Mouse (Mus musculus) heart, embryonic 11.5 days (tissue): ENCODE data around the gene Gm973. TPM values are rescaled to one million over a fixed set of nuclear protein-coding genes. Genes with fewer than 3 reads are reported as not detected.

Experiments
- ATAC-seq: fragments of 200-750 bp; cut with Nextera tagmentation; replicated peaks from 2 replicates; pipeline ENCODE4 v1.8.0; 2017; ENCODE audit warnings: moderate library complexity; ENCODE audit not compliant: insufficient number of reproducible peaks, low FRiP score, low TSS enrichment
- H3K27ac ChIP-seq: fragments of 300-500 bp; sonication (generic); 2 replicates; pipeline ENCODE4 v1.5.1; 2014; ENCODE audit warnings: mild to moderate bottlenecking, low read depth, low read length
- H3K27me3 ChIP-seq: fragments of 300-500 bp; sonication (generic); 2 replicates; pipeline ENCODE4 v1.6.1; 2014; ENCODE audit warnings: mild to moderate bottlenecking, low read length, mixed read lengths; ENCODE audit not compliant: control insufficient read depth, insufficient read depth
- H3K36me3 ChIP-seq: fragments of 300-500 bp; sonication (generic); 2 replicates; pipeline ENCODE4 v1.6.1; 2014; ENCODE audit warnings: mild to moderate bottlenecking, low read length, moderate library complexity, mixed read lengths; ENCODE audit not compliant: control insufficient read depth, insufficient read depth
- H3K4me1 ChIP-seq: fragments of 300-500 bp; sonication (generic); 2 replicates; pipeline ENCODE4 v1.6.1; 2014; ENCODE audit warnings: low read length; ENCODE audit not compliant: control insufficient read depth, insufficient read depth
- H3K4me2 ChIP-seq: fragments of 300-500 bp; sonication (generic); 2 replicates; pipeline ENCODE4 v1.6.1; 2014; ENCODE audit warnings: mild to moderate bottlenecking, moderate library complexity
- H3K4me3 ChIP-seq: fragments of 300-500 bp; sonication (generic); 2 replicates; pipeline ENCODE4 v1.5.1; 2014; ENCODE audit warnings: low read depth, low read length
- H3K9ac ChIP-seq: fragments of 300-500 bp; sonication (generic); 2 replicates; pipeline ENCODE4 v1.6.1; 2014; ENCODE audit warnings: mild to moderate bottlenecking, low read depth, low read length, moderate library complexity
- H3K9me3 ChIP-seq: fragments of 300-500 bp; sonication (generic); replicated peaks from 2 replicates; pipeline ENCODE4 v1.6.1; 2016; ENCODE audit warnings: low read length; ENCODE audit not compliant: control insufficient read depth
- WGBS: fragments of 180-500 bp; shearing (Covaris S2); extraction: QIAGEN DNeasy Blood & Tissue Kit; methylation state at CpG from one replicate; pipeline ENCODE4 v1.1.7; 2014; ENCODE audit not compliant: insufficient replicate concordance; 5-methylcytosine and 5-hydroxymethylcytosine counted together
- polyA plus RNA-seq: library from polyadenylated mRNA; unstranded; fragments of >200 nt; fragmentation: Nextera tagmentation; extraction: Ambion mirVana; gene quantifications from 2 replicates; pipeline ENCODE4 v1.2.1, GENCODE M21; 2014

Gm973 gene
- polyA plus RNA-seq, 1 experiment from 2014 or later: 0.17 TPM

GRCm38 (mm10) chr1:59566926-59567325 is 50.9 kb downstream of the Gm973 start:
- no peak for ATAC-seq

GRCm38 (mm10) chr1:59567521-59567920 is 51.5 kb downstream of the Gm973 start:
- Histone ChIP-seq H3K4me2 (no peak overlapping the region), H3K4me1 (no peaks in the 10 kb centered on the region), H3K9me3 (no peaks in the 10 kb centered on the region), H3K36me3 (no peaks in the 10 kb centered on the region), H3K27me3 (peaks cover 3% of the 10 kb centered on the region; the same call in 1 of the 2 replicates), H3K9ac (no peak overlapping the region), H3K4me3 (no peak overlapping the region), H3K27ac (no peak overlapping the region)
- WGBS: 72% methylated on average over 4 of the region's 4 CpGs
- no peak for ATAC-seq

More at GRCm38 (mm10) chr1:59566926-59567325, 50.9 kb downstream of the Gm973 start:
- no peaks in the 10 kb centered on the region for H3K9me3 ChIP-seq
- H3K4me1 ChIP-seq: no peaks in the 10 kb centered on the region
- H3K27me3 ChIP-seq: peaks cover 3% of the 10 kb centered on the region; the same call in 1 of the 2 replicates
- no peak overlapping the region for H3K9ac ChIP-seq
- no peak overlapping the region for H3K4me3 ChIP-seq
- no peaks in the 10 kb centered on the region for H3K36me3 ChIP-seq
- no peak overlapping the region for H3K4me2 ChIP-seq
- WGBS: 65% methylated on average over 6 of the region's 6 CpGs
- no peak overlapping the region for H3K27ac ChIP-seq

- H3K4me1 ChIP-seq: no peaks in the 10 kb centered on the region
- H3K36me3 ChIP-seq: no peaks in the 10 kb centered on the region
- no peak overlapping the region for H3K4me3 ChIP-seq
- no peaks in the 10 kb centered on the region for H3K9me3 ChIP-seq
- H3K9ac ChIP-seq: no peak overlapping the region
- no peak overlapping the region for H3K27ac ChIP-seq
- 70% methylated on average over 1 of the region's 1 CpGs for WGBS
- peaks cover 3% of the 10 kb centered on the region; the same call in 1 of the 2 replicates for H3K27me3 ChIP-seq
- no peak overlapping the region for H3K4me2 ChIP-seq
- ATAC-seq: no peak
Measured at GRCm38 (mm10) chr1:59568283-59568682, 52.2 kb downstream of the Gm973 start.

- H3K27ac ChIP-seq: no peak overlapping the region
- no peak overlapping the region for H3K4me3 ChIP-seq
- no peaks in the 10 kb centered on the region for H3K4me1 ChIP-seq
- no peak for ATAC-seq
- no peak overlapping the region for H3K4me2 ChIP-seq
- no peaks in the 10 kb centered on the region for H3K36me3 ChIP-seq
- no peaks in the 10 kb centered on the region for H3K9me3 ChIP-seq
- no peak overlapping the region for H3K9ac ChIP-seq
- peaks cover 3% of the 10 kb centered on the region; the same call in 1 of the 2 replicates for H3K27me3 ChIP-seq
- WGBS: 84% methylated on average over 5 of the region's 5 CpGs
Measured at GRCm38 (mm10) chr1:59569301-59569700, 53.2 kb downstream of the Gm973 start.

- WGBS: 66% methylated on average over 4 of the region's 4 CpGs
- Histone ChIP-seq H3K4me3 (no peak overlapping the region), H3K4me2 (no peak overlapping the region), H3K36me3 (no peaks in the 10 kb centered on the region), H3K27ac (no peak overlapping the region), H3K9me3 (no peaks in the 10 kb centered on the region), H3K9ac (no peak overlapping the region), H3K27me3 (peaks cover 3% of the 10 kb centered on the region; the same call in 1 of the 2 replicates), H3K4me1 (no peaks in the 10 kb centered on the region)
- no peak for ATAC-seq
Measured at GRCm38 (mm10) chr1:59570767-59571166, 54.7 kb downstream of the Gm973 start.

- Histone ChIP-seq H3K4me3 (no peak overlapping the region), H3K27ac (no peak overlapping the region), H3K4me2 (no peak overlapping the region), H3K4me1 (no peaks in the 10 kb centered on the region), H3K9me3 (no peaks in the 10 kb centered on the region), H3K27me3 (peaks cover 3% of the 10 kb centered on the region; the same call in 1 of the 2 replicates), H3K36me3 (no peaks in the 10 kb centered on the region), H3K9ac (no peak overlapping the region)
- no peak for ATAC-seq
- 79% methylated on average over 3 of the region's 3 CpGs for WGBS
Measured at GRCm38 (mm10) chr1:59571502-59571901, 55.4 kb downstream of the Gm973 start.

- no peak for ATAC-seq
- H3K27me3 ChIP-seq: peaks cover 6% of the 10 kb centered on the region
- 67% methylated on average over 3 of the region's 3 CpGs for WGBS
- no peaks in the 10 kb centered on the region for H3K4me1 ChIP-seq
- H3K4me2 ChIP-seq: no peak overlapping the region
- H3K9ac ChIP-seq: no peak overlapping the region
- H3K36me3 ChIP-seq: no peaks in the 10 kb centered on the region
- H3K27ac ChIP-seq: no peak overlapping the region
- no peak overlapping the region for H3K4me3 ChIP-seq
- H3K9me3 ChIP-seq: no peaks in the 10 kb centered on the region
Measured at GRCm38 (mm10) chr1:59573843-59574242, 57.8 kb downstream of the Gm973 start.

GRCm38 (mm10) chr1:59574262-59575187 is 58.5 kb downstream of the Gm973 start:
- Histone ChIP-seq H3K9ac (no peak overlapping the region), H3K27ac (no peak overlapping the region), H3K4me2 (peak overlapping the region; percentile 46), H3K27me3 (peaks cover 6% of the 10 kb centered on the region), H3K4me3 (no peak overlapping the region), H3K36me3 (no peaks in the 10 kb centered on the region), H3K4me1 (peaks cover 3% of the 10 kb centered on the region; the same call in 1 of the 2 replicates), H3K9me3 (no peaks in the 10 kb centered on the region)
- 48% methylated on average over 21 of the region's 21 CpGs for WGBS
- ATAC-seq: no peak
